Mouse (Mus musculus) megakaryocyte, embryonic 14.5 days (primary cell): Measurements from ENCODE around the gene Calu. TPM values are rescaled to one million over a fixed set of nuclear protein-coding genes. Genes with fewer than 3 reads are reported as not detected.
"Not testable (repeated sequence)": the region's sequence is repeated elsewhere in the genome, so short reads cannot be mapped to it uniquely, and the experiment has no call there.

Source experiments
- H3K27me3 ChIP-seq: replicated peaks from 2 replicates; pipeline ENCODE3; 2012; ENCODE audit warnings: inconsistent platforms
- H3K36me3 ChIP-seq: replicated peaks from 2 replicates; pipeline ENCODE3; 2012; ENCODE audit warnings: low read length, inconsistent platforms, mixed read lengths
- H3K4me1 ChIP-seq: 2 replicates; pipeline ENCODE4 v1.6.1; 2012; ENCODE audit warnings: inconsistent platforms
- H3K4me3 ChIP-seq: replicated peaks from 2 replicates; pipeline ENCODE3; 2012; ENCODE audit warnings: moderate library complexity, mild to moderate bottlenecking, inconsistent platforms
- H3K9me3 ChIP-seq: 2 replicates; pipeline ENCODE4 v1.6.1; 2012; ENCODE audit warnings: inconsistent platforms
- FLI1 ChIP-seq: IDR thresholded peaks from 2 replicates; pipeline ENCODE4 v1.6.1; 2012; ENCODE audit warnings: low read length, inconsistent platforms, mixed read lengths
- GATA1 ChIP-seq: IDR thresholded peaks from 3 replicates; pipeline ENCODE4 v1.6.1; 2012; ENCODE audit warnings: mixed read lengths, low read length, inconsistent platforms, borderline replicate concordance
- polyA plus RNA-seq: library from polyadenylated mRNA; stranded (reverse); fragments of >175 nt; gene quantifications from 2 replicates; pipeline ENCODE4 v1.2.3, GENCODE M21; 2012; ENCODE audit warnings: low replicate concordance; ENCODE audit not compliant: insufficient read depth

Gene Calu
- polyA plus RNA-seq, 1 experiment, result 8.2 TPM

- Histone ChIP-seq H3K9me3 (no peaks in the 10 kb centered on the region; the same call in 1 of the 2 replicates), H3K36me3 (no peaks in the 10 kb centered on the region), H3K4me1 (peaks cover 15% of the 10 kb centered on the region), H3K27me3 (peaks cover 63% of the 10 kb centered on the region), H3K4me3 (no peak overlapping the region)
- TF ChIP-seq FLI1 (no peak), GATA1 (no peak)
Measured at GRCm38 (mm10) chr6:29388606-29389080, 40.8 kb downstream of the Calu start.

- Histone ChIP-seq H3K9me3 (no peaks in the 10 kb centered on the region; the same call in 1 of the 2 replicates), H3K4me1 (peaks cover 15% of the 10 kb centered on the region), H3K36me3 (no peaks in the 10 kb centered on the region), H3K4me3 (no peak overlapping the region), H3K27me3 (peaks cover 68% of the 10 kb centered on the region)
- TF ChIP-seq FLI1 (no peak), GATA1 (no peak)
Measured at GRCm38 (mm10) chr6:29389425-29389824, 41.6 kb downstream of the Calu start.

GRCm38 (mm10) chr6:29390500-29390899 lies 42.6 kb downstream of the Calu start:
- Histone ChIP-seq H3K27me3 (peaks cover 73% of the 10 kb centered on the region), H3K4me1 (peaks cover 15% of the 10 kb centered on the region)
- H3K4me3 ChIP-seq, H3K36me3 ChIP-seq, H3K9me3 ChIP-seq: not testable (repeated sequence)

- peaks cover 77% of the 10 kb centered on the region for H3K27me3 ChIP-seq
Measured at GRCm38 (mm10) chr6:29391241-29391640, 43.4 kb downstream of the Calu start.

GRCm38 (mm10) chr6:29391802-29392201 lies 43.9 kb downstream of the Calu start:
- peaks cover 77% of the 10 kb centered on the region for H3K27me3 ChIP-seq
- no peak overlapping the region for H3K4me3 ChIP-seq
- H3K36me3 ChIP-seq, result no peaks in the 10 kb centered on the region
- no peaks in the 10 kb centered on the region; the same call in 1 of the 2 replicates for H3K9me3 ChIP-seq
- TF ChIP-seq FLI1 (no peak), GATA1 (no peak)
- peaks cover 27% of the 10 kb centered on the region for H3K4me1 ChIP-seq

More at GRCm38 (mm10) chr6:29391241-29391640, 43.4 kb downstream of the Calu start:
- H3K4me1 ChIP-seq, result peaks cover 22% of the 10 kb centered on the region
- H3K36me3 ChIP-seq, H3K9me3 ChIP-seq, H3K4me3 ChIP-seq: not testable (repeated sequence)

- peaks cover 14% of the 10 kb centered on the region for H3K4me1 ChIP-seq
- peaks cover 6% of the 10 kb centered on the region; the same call in 1 of the 2 replicates for H3K9me3 ChIP-seq
- TF ChIP-seq FLI1, result no peak
- no peak for TF ChIP-seq GATA1
- no peak overlapping the region for H3K4me3 ChIP-seq
- H3K36me3 ChIP-seq, result no peaks in the 10 kb centered on the region
- peaks cover 79% of the 10 kb centered on the region for H3K27me3 ChIP-seq
Measured at GRCm38 (mm10) chr6:29394286-29394685, 46.4 kb downstream of the Calu start.

- TF ChIP-seq GATA1, result no peak
- TF ChIP-seq FLI1, result no peak
- H3K27me3 ChIP-seq, result peaks cover 85% of the 10 kb centered on the region
- H3K36me3 ChIP-seq, result no peaks in the 10 kb centered on the region
- peak within 1 kb of the TSS; percentile 91 for H3K4me3 ChIP-seq
- H3K9me3 ChIP-seq, result peaks cover 6% of the 10 kb centered on the region; the same call in 1 of the 2 replicates
- H3K4me1 ChIP-seq, result peaks cover 14% of the 10 kb centered on the region
Measured at GRCm38 (mm10) chr6:29395910-29396713, 48.2 kb downstream of the Calu start, which contains the start of gene Ccdc136. Gene Ccdc136 (plus strand): TSS chr6:29396309.

- peak overlapping the region; percentile 91 for H3K4me3 ChIP-seq
- TF ChIP-seq FLI1 (no peak), GATA1 (no peak)
Measured at GRCm38 (mm10) chr6:29396714-29397540, 49.1 kb downstream of the Calu start.

GRCm38 (mm10) chr6:29397575-29397974 lies 49.7 kb downstream of the Calu start:
- H3K4me1 ChIP-seq, result peaks cover 14% of the 10 kb centered on the region
- peaks cover 10% of the 10 kb centered on the region; the same call in 1 of the 2 replicates for H3K9me3 ChIP-seq
- H3K27me3 ChIP-seq, result peaks cover 91% of the 10 kb centered on the region
- no peaks in the 10 kb centered on the region for H3K36me3 ChIP-seq
- H3K4me3 ChIP-seq, result no peak overlapping the region
- TF ChIP-seq FLI1, result no peak

More at GRCm38 (mm10) chr6:29396714-29397540, 49.1 kb downstream of the Calu start:
- H3K4me1 ChIP-seq, result peaks cover 14% of the 10 kb centered on the region
- H3K27me3 ChIP-seq, result peaks cover 90% of the 10 kb centered on the region
- peaks cover 6% of the 10 kb centered on the region; the same call in 1 of the 2 replicates for H3K9me3 ChIP-seq
- no peaks in the 10 kb centered on the region for H3K36me3 ChIP-seq

- Histone ChIP-seq H3K9me3 (peaks cover 10% of the 10 kb centered on the region; the same call in 1 of the 2 replicates), H3K4me1 (peaks cover 14% of the 10 kb centered on the region), H3K36me3 (no peaks in the 10 kb centered on the region), H3K4me3 (no peak overlapping the region), H3K27me3 (peaks cover 91% of the 10 kb centered on the region)
- no peak for TF ChIP-seq FLI1
- TF ChIP-seq GATA1, result no peak
Measured at GRCm38 (mm10) chr6:29399851-29400250, 52.0 kb downstream of the Calu start.
